Mouse (Mus musculus): Measurements from ENCODE around the gene Rhbdl2.

Gene Rhbdl2

DNA sequence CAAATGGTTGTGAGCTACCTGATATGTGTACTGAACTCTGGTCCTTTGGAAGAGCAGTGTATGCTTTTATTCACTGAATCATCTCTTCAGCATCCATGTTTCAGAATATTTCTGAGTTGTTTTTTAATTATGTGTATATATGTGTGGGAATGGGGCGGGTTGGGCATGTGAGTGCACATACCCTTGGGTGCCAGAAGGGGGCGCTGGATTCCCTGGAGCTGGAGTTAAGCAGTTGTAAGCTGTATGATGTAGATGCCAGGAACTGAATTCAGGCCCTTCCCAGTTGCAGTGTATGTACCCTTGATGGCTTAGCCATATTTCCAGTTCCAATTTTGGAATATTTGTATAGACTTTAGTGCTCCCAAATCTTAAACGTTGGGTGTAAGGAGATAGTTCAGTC lies 24.9 kb downstream of the Rhbdl2 start:
- DNase-seq (ENCODE audit: low read depth in 2 of 2, low spot score in 2 of 2): no peak

DNA sequence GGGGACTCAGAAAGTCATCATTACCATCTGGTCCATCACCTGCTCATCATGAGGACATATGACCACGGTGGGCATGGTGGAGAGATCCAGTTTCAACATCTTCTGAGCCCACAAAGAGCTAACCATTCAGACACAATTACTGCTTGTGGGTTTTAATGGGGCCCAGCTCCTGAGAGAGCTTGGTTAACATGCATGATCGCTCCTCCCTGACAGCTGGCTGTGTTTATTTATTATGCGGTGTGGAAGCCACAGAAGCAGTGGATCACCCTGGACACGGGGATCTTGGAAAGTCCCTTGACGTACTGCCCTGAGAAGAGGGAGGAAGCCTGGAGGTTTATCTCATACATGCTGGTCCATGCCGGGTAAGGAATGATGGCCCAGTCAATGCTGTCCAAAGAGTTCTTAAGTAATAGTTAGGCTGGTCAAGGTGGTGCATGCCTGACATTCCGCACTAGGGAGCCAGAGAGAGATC lies 26.4 kb downstream of the Rhbdl2 start:
- no peak for DNase-seq (ENCODE audit: low read depth in 2 of 2, low spot score in 2 of 2)

DNA sequence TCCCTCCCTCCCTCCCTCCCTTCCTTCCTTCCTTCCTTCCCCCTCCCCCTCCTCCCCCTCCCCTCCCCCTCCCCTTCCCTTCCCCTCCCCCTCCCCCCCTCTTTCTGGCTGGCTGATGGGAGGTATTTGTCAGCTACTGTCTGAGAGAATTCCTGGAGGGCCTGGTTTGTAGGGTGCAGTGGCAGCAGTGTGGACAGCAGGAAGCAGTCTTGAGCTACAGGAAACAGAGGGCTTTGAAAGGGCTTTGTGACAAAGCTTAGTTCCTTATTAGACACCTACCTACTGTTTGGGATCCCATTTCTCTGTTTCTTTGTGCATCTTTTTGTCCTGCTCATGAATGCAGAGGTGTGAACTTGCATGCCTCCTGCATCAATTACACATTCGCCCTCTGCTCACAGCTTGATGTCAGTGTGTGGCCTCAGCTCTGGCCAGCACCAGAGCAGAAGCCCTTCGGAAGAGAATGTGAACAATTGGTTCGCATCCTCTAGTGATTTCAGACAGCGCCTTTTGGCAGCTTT lies 31.5 kb downstream of the Rhbdl2 start:
- DNase-seq (ENCODE audit: low read depth in 2 of 2, low spot score in 2 of 2): no peak

DNA sequence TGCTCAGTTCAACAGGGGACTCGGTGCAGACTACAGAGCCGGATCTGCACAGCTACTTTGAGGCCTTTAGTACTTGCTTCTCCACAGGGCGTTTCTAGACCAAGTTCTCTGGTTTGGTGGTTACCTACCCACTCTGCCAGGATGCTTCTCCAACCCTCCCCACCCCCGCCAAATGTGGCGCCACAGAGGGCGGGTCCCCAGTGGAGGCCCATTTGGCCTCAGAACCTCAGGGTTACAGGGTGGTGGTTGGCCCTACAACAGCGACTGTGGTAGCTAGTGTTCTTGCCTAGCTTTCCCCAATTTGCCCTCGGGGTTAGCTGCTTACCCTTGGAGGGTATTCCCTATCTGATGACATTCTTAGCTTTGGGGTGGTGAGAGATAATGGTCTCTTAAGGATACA lies 54.5 kb downstream of the Rhbdl2 start:
- no peak for DNase-seq (ENCODE audit: low read depth in 2 of 2, low spot score in 2 of 2)

DNA sequence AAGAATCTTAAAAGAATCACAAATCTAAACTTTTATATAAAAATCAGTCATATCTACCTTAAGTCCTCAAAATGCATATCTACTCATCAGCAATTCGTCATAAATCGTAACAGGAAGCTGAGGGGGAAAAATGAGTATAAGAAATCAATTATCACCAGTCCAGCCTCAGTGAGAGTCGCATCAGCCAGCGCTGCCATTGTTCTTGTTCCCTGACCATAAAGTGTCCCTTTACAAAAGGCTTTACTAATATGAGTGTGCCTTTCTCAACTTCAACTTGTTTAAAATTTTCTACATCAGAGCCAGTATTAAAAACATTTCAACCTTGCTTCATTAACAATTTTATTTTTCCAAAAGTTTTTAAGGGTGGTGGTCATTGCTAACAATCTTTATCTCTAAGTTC lies 69.2 kb downstream of the Rhbdl2 start:
- DNase-seq (ENCODE audit: low read depth in 2 of 2, low spot score in 2 of 2): no peak

DNA sequence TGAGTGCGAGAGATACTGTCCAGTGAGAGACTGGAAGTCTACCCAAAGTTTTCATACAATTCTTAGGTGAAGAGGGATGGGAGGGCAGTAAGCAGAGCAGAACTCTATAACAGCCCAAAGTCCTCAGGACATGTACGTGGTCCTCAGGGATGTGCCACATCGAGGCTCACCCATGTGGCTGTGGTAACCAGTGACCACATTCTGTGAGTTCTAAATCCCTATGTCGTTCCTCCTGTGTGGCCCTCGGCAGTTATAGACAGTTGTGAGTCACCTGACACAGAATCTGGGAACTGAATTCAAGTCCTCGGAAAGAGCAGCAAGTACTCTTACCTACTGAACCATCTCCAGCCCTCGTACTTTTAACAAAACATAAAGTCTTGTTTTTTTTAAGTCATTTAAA lies 70.4 kb downstream of the Rhbdl2 start:
- no peak for DNase-seq (ENCODE audit: low read depth in 2 of 2, low spot score in 2 of 2)

DNA sequence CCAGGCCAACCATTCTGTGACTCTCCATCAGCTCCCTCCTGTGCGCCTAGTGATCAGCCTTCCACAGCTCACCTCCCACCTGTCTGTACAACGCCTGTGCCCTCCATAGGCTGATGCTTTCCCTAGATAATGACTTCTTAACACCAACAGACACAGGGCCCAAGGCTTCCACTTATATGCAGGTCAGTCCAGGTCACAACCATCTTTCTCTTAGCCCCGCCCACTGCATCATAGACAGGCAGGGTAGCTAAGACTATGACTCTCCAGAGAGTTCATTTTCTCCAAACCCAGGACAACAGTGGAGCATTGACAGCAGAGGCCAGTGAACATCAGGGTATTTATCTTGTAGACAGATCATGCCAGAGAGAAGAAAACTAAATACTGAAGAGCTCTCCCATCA lies 71.7 kb downstream of the Rhbdl2 start, which contains the start of gene 4933427I04Rik:
4933427I04Rik (plus strand) TSS at position 301 of the 400 bp plus-strand sequence.
- no peak for DNase-seq (ENCODE audit: low read depth in 2 of 2, low spot score in 2 of 2)

DNA sequence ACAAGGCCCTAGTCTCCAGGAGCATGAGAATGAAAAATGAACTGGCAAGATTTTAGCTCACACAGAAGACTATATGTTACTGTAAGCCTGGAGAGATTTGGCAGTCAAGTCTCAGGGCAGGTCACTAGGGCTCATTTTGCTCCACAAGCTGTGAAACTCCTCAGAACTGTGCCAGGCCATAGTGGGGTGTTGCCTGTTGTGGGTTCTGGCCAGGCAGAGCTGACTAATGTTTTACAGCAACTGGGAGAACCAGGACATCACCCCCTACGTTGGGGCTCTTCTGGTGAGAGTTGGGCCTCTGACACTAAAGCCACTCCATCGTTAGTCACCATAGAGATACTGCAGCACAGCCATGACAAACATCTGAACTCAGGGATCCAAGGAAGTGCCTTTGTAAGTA lies 72.1 kb downstream of the Rhbdl2 start:
- no peak for DNase-seq (ENCODE audit: low read depth in 2 of 2, low spot score in 2 of 2)

DNA sequence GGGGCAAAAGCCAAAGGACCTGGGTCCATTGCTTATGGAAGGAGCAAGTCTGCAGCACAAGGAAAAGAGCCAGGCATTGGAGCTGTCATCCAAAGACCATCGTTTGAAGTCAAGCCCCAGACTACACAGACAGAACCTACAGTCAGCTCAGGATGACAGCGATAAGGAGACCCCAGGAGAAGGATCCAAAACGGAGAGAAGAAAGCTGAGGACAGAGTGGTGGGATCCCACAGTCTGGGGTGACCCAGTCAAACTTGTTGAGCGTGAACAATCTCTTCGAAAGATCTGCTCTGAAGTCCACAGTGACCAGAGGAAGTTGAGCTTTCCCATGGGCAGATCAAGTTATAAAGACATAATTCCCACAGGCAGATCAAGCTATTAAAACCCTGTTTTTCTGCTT lies 72.9 kb downstream of the Rhbdl2 start:
- DNase-seq (ENCODE audit: low read depth in 2 of 2, low spot score in 2 of 2): no peak
